Mouse (Mus musculus) forebrain, embryonic 12.5 days (tissue): ENCODE results near the gene Ahcyl2. TPM values are rescaled to one million over a fixed set of nuclear protein-coding genes. Genes with fewer than 3 reads are reported as not detected.
A peak's percentile ranks its signal among the peaks of the same experiment; 100 is the strongest.

ENCODE experiments used
- ATAC-seq: fragments of 200-750 bp; cut with Nextera tagmentation; 2 replicates; pipeline ENCODE4 v1.8.0; 2017; ENCODE audit warnings: moderate TSS enrichment; ENCODE audit not compliant: low FRiP score
- H3K27ac ChIP-seq: fragments of 300-500 bp; sonication (generic); 2 replicates; pipeline ENCODE4 v1.5.1; 2016; ENCODE audit warnings: mild to moderate bottlenecking
- H3K27me3 ChIP-seq: fragments of 300-500 bp; sonication (generic); 2 replicates; pipeline ENCODE4 v1.6.1; 2016; ENCODE audit warnings: mild to moderate bottlenecking
- H3K36me3 ChIP-seq: fragments of 300-500 bp; sonication (generic); replicated peaks from 2 replicates; pipeline ENCODE4 v1.6.1; 2016; ENCODE audit warnings: mild to moderate bottlenecking
- H3K4me1 ChIP-seq: fragments of 300-500 bp; sonication (generic); 2 replicates; pipeline ENCODE4 v1.6.1; 2016
- H3K4me2 ChIP-seq: fragments of 300-500 bp; sonication (generic); 2 replicates; pipeline ENCODE4 v1.6.1; 2016; ENCODE audit warnings: mild to moderate bottlenecking, moderate library complexity
- H3K4me3 ChIP-seq: fragments of 300-500 bp; sonication (generic); replicated peaks from 2 replicates; pipeline ENCODE4 v1.5.1; 2016; ENCODE audit warnings: mild to moderate bottlenecking
- H3K9ac ChIP-seq: fragments of 300-500 bp; sonication (generic); 2 replicates; pipeline ENCODE4 v1.6.1; 2016; ENCODE audit warnings: mild to moderate bottlenecking
- H3K9me3 ChIP-seq: fragments of 300-500 bp; sonication (generic); 2 replicates; pipeline ENCODE4 v1.6.1; 2016
- WGBS: fragments of 180-500 bp; shearing (Covaris S2); methylation state at CpG from one replicate; pipeline ENCODE4 v1.1.7; 2016; 5-methylcytosine and 5-hydroxymethylcytosine counted together
- polyA plus RNA-seq: library from polyadenylated mRNA; unstranded; fragments of >200 nt; fragmentation: Nextera tagmentation; extraction: Ambion mirVana; gene quantifications from 2 replicates; pipeline ENCODE4 v1.2.1, GENCODE M21; 2016

Gene Ahcyl2
- polyA plus RNA-seq, 1 experiment from 2014 or later = 18.6 TPM

DNA sequence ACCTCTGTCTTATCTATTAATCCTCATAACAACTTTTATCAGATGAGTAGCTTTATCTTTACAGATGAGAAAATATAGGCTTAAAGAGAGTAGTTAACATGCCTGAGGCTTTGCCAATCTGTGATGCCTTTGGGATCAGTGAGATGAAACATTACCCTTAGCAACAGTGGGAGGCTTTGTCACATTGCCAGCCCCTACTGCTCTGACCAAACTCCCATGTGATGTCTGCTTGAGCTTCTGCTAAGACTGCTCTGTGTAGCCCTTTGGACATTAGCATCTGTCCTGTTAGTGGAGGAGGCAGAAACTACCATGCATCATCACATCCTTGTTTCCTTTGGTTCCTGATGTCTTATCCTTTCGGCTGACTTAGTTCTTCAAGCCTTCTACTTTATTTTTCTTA is 7.8 kb downstream of the Ahcyl2 start:
- Histone ChIP-seq H3K27ac (no peak overlapping the region), H3K27me3 (peaks cover 4% of the 10 kb centered on the region; the same call in 1 of the 2 replicates), H3K9me3 (no peaks in the 10 kb centered on the region), H3K4me2 (no peak overlapping the region), H3K4me3 (no peak overlapping the region), H3K4me1 (no peaks in the 10 kb centered on the region), H3K36me3 (no peaks in the 10 kb centered on the region), H3K9ac (no peak overlapping the region)
- 86% methylated on average over 1 of the region's 1 CpGs for WGBS
- ATAC-seq = no peak

DNA sequence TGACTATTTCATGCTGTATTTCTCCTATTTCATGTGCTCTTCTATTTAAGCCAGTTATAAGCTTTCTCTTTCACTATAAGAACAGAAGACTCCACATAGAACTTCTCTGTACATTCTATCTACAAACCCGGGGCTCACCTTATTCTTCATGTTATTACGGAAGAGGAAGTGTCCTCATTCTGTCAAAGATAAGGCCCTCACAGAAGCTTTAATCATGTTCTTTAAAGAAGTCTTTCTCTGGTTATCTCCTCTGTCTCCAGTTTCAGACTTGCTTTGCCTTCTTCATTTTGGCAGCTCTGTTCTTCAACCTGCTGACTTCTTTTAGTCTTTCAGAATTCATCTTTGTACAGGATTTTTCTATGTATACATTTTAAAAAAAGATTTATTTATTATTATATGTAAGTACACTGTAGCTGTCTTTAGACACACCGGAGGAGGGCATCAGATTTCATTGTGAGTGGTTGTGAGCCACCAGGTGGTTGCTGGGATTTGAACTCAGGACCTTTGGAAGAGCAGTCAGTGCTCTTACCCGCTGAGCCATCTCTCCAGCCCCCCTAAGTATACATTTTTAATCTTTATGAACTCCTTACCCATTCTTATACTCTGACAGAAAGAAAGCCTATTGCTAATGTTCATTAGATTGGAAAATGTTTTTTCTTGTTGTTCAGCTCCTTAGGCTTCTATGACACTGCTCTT is 8.9 kb downstream of the Ahcyl2 start:
- no peak for ATAC-seq
- no peak overlapping the region for H3K4me3 ChIP-seq
- 89% methylated on average over 4 of the region's 4 CpGs for WGBS

DNA sequence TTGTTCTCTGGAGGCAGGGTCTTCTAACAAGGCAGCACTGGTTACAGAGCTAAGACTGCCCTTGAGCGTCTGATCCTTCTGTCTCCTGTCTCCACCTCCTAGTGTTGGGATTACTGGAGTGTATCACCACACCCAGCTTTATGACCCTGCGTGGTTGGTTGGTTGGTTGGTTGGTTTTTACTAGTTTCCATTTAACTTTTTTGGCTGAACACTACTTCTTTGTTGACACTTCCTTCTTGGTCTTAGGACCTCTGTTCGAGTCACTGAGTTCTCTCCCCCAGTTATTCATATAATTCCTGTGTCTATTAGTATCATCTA is 9.4 kb downstream of the Ahcyl2 start:
- no peak for ATAC-seq
- H3K27me3 ChIP-seq = no peaks in the 10 kb centered on the region
- H3K9me3 ChIP-seq = no peaks in the 10 kb centered on the region
- H3K27ac ChIP-seq = no peak overlapping the region
- no peak overlapping the region for H3K9ac ChIP-seq
- no peaks in the 10 kb centered on the region for H3K4me1 ChIP-seq
- 78% methylated on average over 3 of the region's 3 CpGs for WGBS
- H3K4me3 ChIP-seq = no peak overlapping the region
- no peaks in the 10 kb centered on the region for H3K36me3 ChIP-seq
- no peak overlapping the region for H3K4me2 ChIP-seq

More for the DNA sequence above, 8.9 kb downstream of the Ahcyl2 start:
- Histone ChIP-seq H3K9ac (no peak overlapping the region), H3K27ac (no peak overlapping the region), H3K36me3 (no peaks in the 10 kb centered on the region), H3K4me2 (no peak overlapping the region), H3K27me3 (no peaks in the 10 kb centered on the region), H3K4me1 (no peaks in the 10 kb centered on the region), H3K9me3 (no peaks in the 10 kb centered on the region)

DNA sequence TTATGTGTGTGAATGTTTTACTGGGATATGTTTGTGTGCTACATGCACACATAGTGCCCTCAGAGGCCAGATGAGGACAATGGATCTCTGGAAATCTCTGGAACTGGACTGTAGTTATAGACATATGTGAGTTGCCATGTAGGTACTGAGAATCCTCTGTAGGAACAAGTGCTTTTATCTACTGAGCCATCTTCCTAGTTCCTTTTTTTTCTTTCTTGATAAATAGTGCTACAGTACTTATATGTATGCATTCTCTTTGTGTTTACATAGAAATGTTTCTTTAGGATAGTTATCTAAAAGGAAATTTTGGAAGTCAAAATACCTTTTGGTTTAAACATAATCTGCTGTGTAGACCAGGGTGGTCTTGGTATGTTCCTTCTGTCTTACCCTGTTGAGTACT is 12.3 kb downstream of the Ahcyl2 start:
- Histone ChIP-seq H3K27ac (no peak overlapping the region), H3K9me3 (no peaks in the 10 kb centered on the region), H3K9ac (no peak overlapping the region), H3K4me1 (no peaks in the 10 kb centered on the region), H3K36me3 (no peaks in the 10 kb centered on the region), H3K27me3 (no peaks in the 10 kb centered on the region), H3K4me2 (no peak overlapping the region), H3K4me3 (no peak overlapping the region)
- ATAC-seq = no peak

DNA sequence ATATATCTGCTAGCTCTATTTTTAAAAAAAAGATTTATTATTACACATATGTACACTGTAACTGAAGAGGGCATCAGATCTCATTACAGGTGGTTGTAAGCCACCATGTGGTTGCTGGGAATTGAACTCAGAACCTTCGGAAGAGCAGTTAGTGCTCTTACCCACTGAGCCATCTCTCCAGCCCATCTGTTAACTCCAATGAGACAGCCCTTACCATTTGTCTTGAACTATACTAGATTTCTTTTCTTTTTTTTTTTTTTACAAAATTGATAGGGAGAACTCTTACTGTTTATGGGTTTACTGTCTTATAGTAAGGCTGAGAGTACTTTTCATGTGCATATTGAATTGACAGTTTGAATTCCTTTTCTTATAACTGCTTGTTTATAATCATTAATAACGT is 12.8 kb downstream of the Ahcyl2 start:
- H3K9me3 ChIP-seq = no peaks in the 10 kb centered on the region
- no peak for ATAC-seq
- H3K4me2 ChIP-seq = no peak overlapping the region
- whole genome bisulfite sequencing = 97% methylated on average over 2 of the region's 2 CpGs
- H3K27me3 ChIP-seq = no peaks in the 10 kb centered on the region
- no peak overlapping the region for H3K9ac ChIP-seq
- no peaks in the 10 kb centered on the region for H3K36me3 ChIP-seq
- no peak overlapping the region for H3K4me3 ChIP-seq
- no peaks in the 10 kb centered on the region for H3K4me1 ChIP-seq
- no peak overlapping the region for H3K27ac ChIP-seq

DNA sequence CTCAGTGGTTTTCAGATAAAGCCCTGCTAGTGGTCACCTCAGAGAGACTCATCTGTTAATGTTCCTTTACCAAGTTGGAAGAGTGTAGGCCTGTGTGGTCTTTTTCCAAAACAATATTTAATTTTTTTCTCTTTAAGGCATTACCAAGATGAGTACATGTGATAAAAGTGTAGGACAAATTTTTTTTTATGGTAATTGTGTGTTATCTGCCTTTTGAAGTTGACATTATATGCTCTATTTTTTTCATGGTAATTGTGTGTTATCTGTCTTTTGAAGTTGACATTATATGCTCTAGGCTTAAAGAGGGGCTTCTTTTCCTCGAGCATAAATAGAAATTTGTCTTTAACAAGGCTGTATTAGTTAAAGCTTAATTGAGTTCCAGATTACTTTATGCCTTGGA is 14.4 kb downstream of the Ahcyl2 start:
- Histone ChIP-seq H3K27me3 (no peaks in the 10 kb centered on the region), H3K4me3 (no peak overlapping the region), H3K4me2 (no peak overlapping the region), H3K4me1 (no peaks in the 10 kb centered on the region), H3K27ac (no peak overlapping the region), H3K9ac (no peak overlapping the region), H3K36me3 (no peaks in the 10 kb centered on the region), H3K9me3 (no peaks in the 10 kb centered on the region)
- no peak for ATAC-seq
- 69% methylated on average over 1 of the region's 1 CpGs for WGBS

DNA sequence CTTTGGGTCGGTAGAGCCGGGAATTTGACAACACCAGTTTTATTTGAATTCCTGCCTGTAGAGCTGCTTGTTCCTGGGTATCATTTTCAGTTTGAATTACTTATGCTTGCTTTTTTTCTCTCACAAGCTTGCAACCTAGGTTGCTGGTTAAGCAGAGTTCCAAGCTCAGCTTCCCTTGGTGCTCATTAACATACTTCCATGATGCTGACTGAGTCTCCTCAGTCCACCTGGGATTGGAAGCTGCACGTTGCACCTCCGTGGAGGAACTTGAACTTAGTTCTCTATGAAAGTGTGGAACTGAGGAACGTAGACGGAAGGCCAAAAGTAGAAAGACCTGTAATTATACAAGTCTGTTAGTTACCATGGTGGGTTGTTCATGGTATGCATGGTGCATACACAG is 16.1 kb downstream of the Ahcyl2 start:
- 94% methylated on average over 6 of the region's 6 CpGs for WGBS
- no peaks in the 10 kb centered on the region for H3K9me3 ChIP-seq
- no peak overlapping the region for H3K4me3 ChIP-seq
- ATAC-seq = no peak
- no peak overlapping the region for H3K27ac ChIP-seq
- H3K4me1 ChIP-seq = peaks cover 4% of the 10 kb centered on the region
- no peak overlapping the region for H3K4me2 ChIP-seq
- no peak overlapping the region for H3K9ac ChIP-seq
- no peaks in the 10 kb centered on the region for H3K27me3 ChIP-seq
- H3K36me3 ChIP-seq = no peaks in the 10 kb centered on the region

DNA sequence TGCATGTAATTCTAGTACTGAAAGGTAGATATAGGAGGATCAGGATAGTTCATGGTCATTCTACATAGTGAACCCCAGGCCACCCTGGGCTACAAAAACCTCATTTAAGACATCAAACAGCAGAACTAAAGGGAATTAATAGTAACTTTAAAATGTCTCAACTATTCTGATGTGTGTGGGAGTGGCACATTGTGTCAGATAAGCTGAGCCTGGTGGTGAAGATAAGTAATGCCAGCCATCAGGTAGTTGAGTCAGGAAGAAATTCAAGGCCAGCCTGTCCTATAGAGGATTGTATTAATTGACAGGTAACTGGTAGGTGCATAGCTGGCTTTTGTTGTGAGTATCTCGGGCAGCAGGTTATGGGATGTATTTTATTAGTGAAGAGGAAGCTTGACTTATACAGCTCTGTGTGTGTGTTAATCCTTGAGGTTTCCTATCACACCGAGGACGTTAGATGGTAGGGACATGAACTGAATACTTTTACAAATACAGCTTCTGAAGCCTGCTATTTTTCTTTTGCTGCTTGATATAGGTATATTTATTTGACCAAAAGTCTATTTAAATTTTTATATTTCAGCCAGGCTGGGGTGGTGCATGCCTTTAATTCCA is 16.7 kb downstream of the Ahcyl2 start:
- Histone ChIP-seq H3K9ac (no peak overlapping the region), H3K4me2 (no peak overlapping the region), H3K9me3 (no peaks in the 10 kb centered on the region), H3K27ac (no peak overlapping the region), H3K27me3 (no peaks in the 10 kb centered on the region), H3K36me3 (no peaks in the 10 kb centered on the region), H3K4me1 (peaks cover 9% of the 10 kb centered on the region), H3K4me3 (no peak overlapping the region)
- no peak for ATAC-seq
- 95% methylated on average over 3 of the region's 3 CpGs for WGBS

DNA sequence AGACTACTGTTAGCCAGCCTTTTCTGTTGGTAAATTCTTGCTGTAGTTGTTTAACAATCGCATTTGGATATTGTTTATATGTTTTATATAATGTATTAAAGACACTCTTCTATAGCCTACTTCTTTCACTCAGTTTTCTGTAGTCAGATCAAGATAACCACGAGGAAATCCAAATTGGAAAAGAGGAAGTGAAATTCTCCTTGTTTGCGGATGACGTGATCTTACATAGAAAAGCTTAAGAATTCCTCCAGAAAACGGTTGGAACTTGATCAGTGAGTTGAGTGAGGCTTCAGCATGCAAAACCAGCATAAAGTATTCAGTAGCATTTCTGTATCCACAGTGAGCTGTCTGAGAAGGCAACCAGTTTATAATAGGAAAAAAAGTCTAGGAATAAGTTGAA is 17.9 kb downstream of the Ahcyl2 start:
- Histone ChIP-seq H3K4me1 (peaks cover 9% of the 10 kb centered on the region), H3K9me3 (no peaks in the 10 kb centered on the region), H3K36me3 (no peaks in the 10 kb centered on the region), H3K27ac (no peak overlapping the region), H3K4me2 (no peak overlapping the region), H3K4me3 (no peak overlapping the region), H3K9ac (no peak overlapping the region), H3K27me3 (no peaks in the 10 kb centered on the region)
- ATAC-seq = no peak
- 86% methylated on average over 5 of the region's 5 CpGs for WGBS

DNA sequence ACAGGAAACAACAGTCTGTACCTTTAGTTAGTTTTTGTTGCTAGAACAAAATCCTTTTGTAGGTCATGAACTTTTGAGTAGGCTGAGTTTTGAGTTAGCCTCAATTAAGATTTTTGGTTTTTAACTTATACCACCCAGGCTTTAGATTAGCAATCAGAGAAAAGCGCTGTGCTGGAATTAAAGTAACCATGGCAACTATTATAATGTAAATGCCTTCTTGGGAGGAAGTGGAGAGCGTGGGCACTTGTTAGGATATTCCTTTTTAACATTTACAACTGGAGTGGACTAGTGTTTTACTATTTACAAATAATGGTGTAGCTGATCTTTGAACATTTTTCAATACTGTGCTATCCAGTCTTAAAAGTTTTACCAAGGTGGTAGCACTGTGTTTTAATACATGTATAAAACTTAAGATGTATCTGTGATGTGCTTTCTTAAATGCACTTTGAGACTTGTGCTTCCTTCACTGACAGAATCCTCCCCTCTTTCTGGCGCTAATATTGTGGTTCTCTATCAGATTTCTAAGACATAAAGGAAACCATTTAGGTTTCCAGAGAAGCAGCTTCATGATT is 21.1 kb downstream of the Ahcyl2 start:
- Histone ChIP-seq H3K9me3 (no peaks in the 10 kb centered on the region), H3K27ac (no peak overlapping the region), H3K4me3 (no peak overlapping the region), H3K27me3 (no peaks in the 10 kb centered on the region), H3K36me3 (no peaks in the 10 kb centered on the region), H3K4me1 (peaks cover 9% of the 10 kb centered on the region), H3K4me2 (no peak overlapping the region), H3K9ac (no peak overlapping the region)
- ATAC-seq = peak; percentile 46; the same call in 1 of the 2 replicates
- WGBS = 8% methylated on average over 3 of the region's 3 CpGs

DNA sequence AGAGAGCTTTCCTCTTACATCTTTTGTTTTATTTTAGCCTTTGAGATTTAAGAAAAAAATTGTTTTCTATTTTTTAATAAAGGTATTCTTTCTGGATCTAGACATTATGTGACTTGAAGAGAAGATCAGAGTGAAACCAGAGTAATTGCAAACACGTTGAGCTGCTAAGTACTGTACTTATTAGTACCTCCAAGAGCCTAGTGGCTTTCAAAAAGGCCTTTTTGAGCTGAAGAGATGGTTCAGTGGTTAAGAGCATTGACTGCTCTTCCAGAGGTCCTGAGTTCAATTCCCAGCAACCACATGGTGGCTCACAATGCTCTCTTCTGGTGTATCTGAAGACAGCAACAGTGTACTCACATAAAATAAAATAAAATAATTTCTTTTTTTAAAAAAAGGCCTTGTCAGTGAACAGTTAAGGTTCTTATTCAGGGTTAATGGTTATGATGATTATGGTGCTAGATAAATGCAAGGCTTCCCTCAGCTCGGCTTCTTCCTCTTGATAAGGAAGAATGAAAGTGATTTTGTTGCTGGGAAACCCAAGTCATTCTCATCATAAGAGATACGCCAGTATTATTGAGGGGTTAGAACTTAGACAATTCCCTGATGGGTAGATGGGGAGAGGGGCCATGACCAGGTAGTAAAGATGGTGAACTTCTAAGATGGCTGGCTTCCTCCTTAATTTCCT is 22.3 kb downstream of the Ahcyl2 start:
- Histone ChIP-seq H3K9ac (no peak overlapping the region), H3K36me3 (no peaks in the 10 kb centered on the region), H3K4me1 (peaks cover 9% of the 10 kb centered on the region), H3K4me3 (no peak overlapping the region), H3K27me3 (no peaks in the 10 kb centered on the region), H3K4me2 (no peak overlapping the region), H3K27ac (no peak overlapping the region), H3K9me3 (no peaks in the 10 kb centered on the region)
- no peak for ATAC-seq
- 84% methylated on average over 3 of the region's 3 CpGs for WGBS

DNA sequence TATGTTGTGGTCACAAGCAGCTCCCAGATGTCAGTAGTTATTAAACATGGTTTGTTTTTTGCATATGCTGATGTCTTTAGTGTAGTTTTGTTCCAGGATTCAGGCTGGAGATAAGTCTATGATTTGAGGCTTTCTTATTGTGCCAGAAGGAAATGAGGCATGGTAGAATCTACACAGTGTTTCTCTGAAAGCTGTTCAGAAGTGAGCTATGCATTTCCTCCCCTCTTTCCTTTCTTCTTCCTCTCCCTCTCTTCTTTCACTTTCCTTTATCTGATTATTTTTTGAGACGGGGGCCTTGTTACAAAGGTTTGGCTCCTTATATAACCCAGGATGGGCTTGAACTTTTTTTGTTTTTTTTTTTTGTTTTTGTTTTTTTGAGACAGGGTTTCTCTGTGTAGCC is 25.7 kb downstream of the Ahcyl2 start:
- Histone ChIP-seq H3K9me3 (no peaks in the 10 kb centered on the region), H3K27me3 (no peaks in the 10 kb centered on the region), H3K4me1 (peaks cover 9% of the 10 kb centered on the region), H3K36me3 (no peaks in the 10 kb centered on the region), H3K27ac (no peak overlapping the region), H3K9ac (no peak overlapping the region), H3K4me3 (no peak overlapping the region), H3K4me2 (no peak overlapping the region)
- no peak for ATAC-seq
- WGBS = 80% methylated on average over 1 of the region's 1 CpGs

DNA sequence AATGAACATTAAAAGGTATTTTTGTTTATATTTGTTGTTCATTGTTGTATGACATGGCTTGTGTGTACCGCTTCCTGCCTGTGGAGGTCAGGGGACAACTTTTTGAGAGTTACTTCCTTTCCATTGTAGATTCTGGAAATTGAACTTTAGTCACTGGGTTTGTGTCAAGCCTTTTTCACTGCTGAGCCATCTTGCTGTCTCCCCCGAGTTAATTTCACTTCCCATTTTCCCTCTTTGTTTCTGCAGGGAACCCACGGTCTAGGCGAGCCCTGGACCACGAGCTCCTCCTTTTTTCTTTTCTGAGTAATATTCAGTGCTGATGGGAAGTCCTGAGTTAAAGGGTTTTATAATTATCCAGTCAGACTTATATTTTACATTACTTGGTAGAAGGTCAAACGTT is 26.8 kb downstream of the Ahcyl2 start:
- H3K27ac ChIP-seq = no peak overlapping the region

More for the DNA sequence above, 26.8 kb downstream of the Ahcyl2 start:
- Histone ChIP-seq H3K4me1 (no peaks in the 10 kb centered on the region), H3K9me3 (no peaks in the 10 kb centered on the region), H3K27me3 (no peaks in the 10 kb centered on the region), H3K4me2 (no peak overlapping the region), H3K4me3 (no peak overlapping the region), H3K36me3 (no peaks in the 10 kb centered on the region), H3K9ac (no peak overlapping the region)
- 85% methylated on average over 6 of the region's 6 CpGs for WGBS
- no peak for ATAC-seq
